Mouse (Mus musculus): ENCODE measurements around the gene Spats2.
A peak's percentile ranks its signal among the peaks of the same experiment; 100 is the strongest.
"Not testable (repeated sequence)": the region's sequence is repeated elsewhere in the genome, so short reads cannot be mapped to it uniquely, and the experiment has no call there.

The Spats2 gene

GRCm38 (mm10) chr15:99224208-99224911 lies 98.6 kb downstream of the Spats2 start, which contains the start of gene Kcnh3:
TSS of gene Kcnh3 (plus strand) at chr15:99224861.
- DNase-seq (ENCODE audit: low spot score) = peak; percentile 74

- no peak for DNase-seq (ENCODE audit: low spot score)
These were observed 99.5 kb downstream of the Spats2 start for GRCm38 (mm10) chr15:99225081-99225810.

- no peak for DNase-seq (ENCODE audit: low spot score)
These were observed 100.4 kb downstream of the Spats2 start for GRCm38 (mm10) chr15:99226090-99226489.

- no peak for DNase-seq (ENCODE audit: low spot score)
These were observed 106.3 kb downstream of the Spats2 start for GRCm38 (mm10) chr15:99231998-99232397.

GRCm38 (mm10) chr15:99233719-99234118 lies 108.0 kb downstream of the Spats2 start:
- DNase-seq (ENCODE audit: low spot score) = no peak

- DNase-seq (ENCODE audit: low spot score) = no peak
These were observed 108.8 kb downstream of the Spats2 start for GRCm38 (mm10) chr15:99234326-99235010.

- no peak for DNase-seq (ENCODE audit: low spot score)
These were observed 112.3 kb downstream of the Spats2 start for GRCm38 (mm10) chr15:99238006-99238405.

GRCm38 (mm10) chr15:99240129-99240528 lies 114.4 kb downstream of the Spats2 start:
- no peak for DNase-seq (ENCODE audit: low spot score)

GRCm38 (mm10) chr15:99241249-99241648 lies 115.5 kb downstream of the Spats2 start:
- no peak for DNase-seq (ENCODE audit: low spot score)

- no peak for DNase-seq (ENCODE audit: low spot score)
These were observed 116.3 kb downstream of the Spats2 start for GRCm38 (mm10) chr15:99242045-99242444.

GRCm38 (mm10) chr15:99246736-99247135 lies 121.0 kb downstream of the Spats2 start:
- DNase-seq (ENCODE audit: low spot score) = not testable (repeated sequence)

- no peak for DNase-seq (ENCODE audit: low spot score)
These were observed 123.3 kb downstream of the Spats2 start for GRCm38 (mm10) chr15:99248972-99249371.

GRCm38 (mm10) chr15:99249938-99250337 lies 124.2 kb downstream of the Spats2 start:
- DNase-seq (ENCODE audit: low spot score) = no peak

GRCm38 (mm10) chr15:99251111-99251510 lies 125.4 kb downstream of the Spats2 start:
- peak; percentile 31 for DNase-seq (ENCODE audit: low spot score)

- peak; percentile 98 for DNase-seq (ENCODE audit: low spot score)
These were observed 126.1 kb downstream of the Spats2 start, which contains the start of gene Mcrs1 for GRCm38 (mm10) chr15:99251626-99252380. TSS of gene Mcrs1 (minus strand) at chr15:99251961.

- peak; percentile 70 for DNase-seq (ENCODE audit: low spot score)
These were observed 126.9 kb downstream of the Spats2 start for GRCm38 (mm10) chr15:99252381-99253174.

GRCm38 (mm10) chr15:99253175-99253479 lies 127.4 kb downstream of the Spats2 start:
- not testable (repeated sequence) for DNase-seq (ENCODE audit: low spot score)

GRCm38 (mm10) chr15:99253772-99254171 lies 128.1 kb downstream of the Spats2 start:
- no peak for DNase-seq (ENCODE audit: low spot score)

GRCm38 (mm10) chr15:99254477-99255005 lies 128.8 kb downstream of the Spats2 start:
- no peak for DNase-seq (ENCODE audit: low spot score)

GRCm38 (mm10) chr15:99255241-99255749 lies 129.6 kb downstream of the Spats2 start:
- DNase-seq (ENCODE audit: low spot score) = no peak

All from urinary bladder, postnatal 14 days (tissue).